Mouse (Mus musculus) adrenal gland, postnatal 0 days (tissue): ENCODE data around the gene Ap1m1. TPM values are rescaled to one million over a fixed set of nuclear protein-coding genes. Genes with fewer than 3 reads are reported as not detected.

Experiments used
- polyA plus RNA-seq: library from polyadenylated mRNA; unstranded; fragments of >200 nt; fragmentation: Nextera tagmentation; extraction: Ambion mirVana; gene quantifications from 2 replicates; pipeline ENCODE4 v1.2.1, GENCODE M21; 2015

Gene Ap1m1
- 77.1 and 78.9 TPM in 2 replicates for polyA plus RNA-seq

DNA sequence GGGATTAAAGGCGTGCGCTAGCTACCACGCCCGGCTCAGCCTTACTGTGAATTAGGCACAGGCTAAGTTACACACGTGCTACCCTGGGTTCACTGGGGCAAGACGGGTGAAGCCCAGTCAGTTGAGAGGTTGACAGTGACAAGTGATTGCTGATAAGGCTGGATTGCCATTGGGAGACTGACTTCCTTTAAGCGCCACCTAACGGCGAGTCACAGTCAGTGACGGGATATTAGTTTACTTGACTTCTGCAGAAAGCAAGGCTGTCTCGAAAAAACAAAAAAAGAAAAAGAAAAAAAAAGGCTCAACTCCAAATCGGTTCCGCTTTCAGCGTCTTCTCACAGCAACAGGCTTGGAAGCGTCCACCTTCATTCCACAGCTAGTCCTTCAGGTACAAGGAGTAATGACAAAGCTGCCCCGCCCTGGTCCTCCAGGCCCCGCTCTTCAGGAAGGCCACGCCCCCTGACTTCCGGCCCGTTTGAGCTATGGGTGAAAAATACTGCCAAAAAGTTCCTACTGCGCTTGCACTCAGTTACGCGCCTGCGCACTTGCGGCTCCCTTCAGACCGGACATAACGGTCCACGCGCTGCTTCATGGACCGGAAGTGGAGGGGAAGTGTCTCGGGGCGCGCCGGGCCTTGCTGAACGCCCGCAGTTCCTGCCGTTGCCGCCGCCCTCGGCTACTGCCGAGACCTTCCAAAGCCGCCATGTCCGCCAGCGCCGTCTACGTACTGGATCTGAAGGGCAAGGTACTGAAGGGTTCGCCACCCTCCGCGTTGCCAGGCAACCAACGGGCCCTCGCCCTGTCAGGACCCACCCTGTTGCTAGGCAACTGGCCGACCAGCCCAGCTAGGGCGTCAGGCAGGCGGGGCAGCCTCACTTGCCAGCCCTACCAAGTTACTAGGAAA is at the start of gene Ap1m1:
Gene Ap1m1, plus strand, starts transcription at position 520 of the 904 bp plus-strand sequence.

DNA sequence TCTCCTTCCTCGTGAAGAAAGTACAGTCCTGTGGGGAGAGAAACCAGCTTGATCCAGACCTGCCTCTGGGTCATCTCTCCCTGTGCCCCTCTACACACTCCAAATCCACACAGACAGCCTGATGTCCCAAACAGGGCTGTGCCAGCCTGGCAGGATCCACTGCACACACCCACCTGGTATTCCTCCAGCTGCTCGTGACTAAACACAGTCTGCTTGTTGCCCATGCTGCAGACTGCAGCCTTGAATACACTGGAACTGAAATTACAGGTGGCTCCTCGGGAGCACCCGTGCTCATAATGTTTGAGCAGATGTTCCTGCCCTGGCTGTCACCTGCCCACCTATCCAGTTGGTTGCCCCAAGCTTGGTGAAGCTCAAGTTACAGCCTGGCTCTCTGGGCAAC is 27.1 kb upstream of the Ap1m1 start, which contains the start of gene Cib3:
Gene Cib3, minus strand, starts transcription at position 87 of the 400 bp plus-strand sequence.

DNA sequence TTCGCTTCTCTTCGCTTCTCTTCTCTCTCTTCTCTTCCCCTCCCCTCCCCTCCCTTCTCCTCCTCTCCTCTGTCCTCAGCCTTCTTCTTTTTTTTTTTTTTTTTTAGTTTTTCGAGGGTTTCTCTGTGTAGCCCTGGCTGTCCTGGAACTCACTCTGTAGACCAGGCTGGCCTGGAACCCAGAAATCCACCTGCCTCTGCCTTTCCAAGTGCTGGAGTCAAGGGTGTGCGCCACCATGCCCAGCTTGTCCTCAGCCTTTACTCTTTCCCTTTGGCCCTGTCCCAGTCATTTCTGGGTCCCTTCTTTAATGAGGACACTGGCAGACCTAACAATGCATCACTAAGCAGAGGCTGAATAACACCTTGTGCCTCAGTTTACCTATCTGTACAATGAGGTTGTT is 26.3 kb upstream of the Ap1m1 start, which contains the start of gene Gm11034:
Gene Gm11034, minus strand, starts transcription at position 101 of the 400 bp plus-strand sequence.

DNA sequence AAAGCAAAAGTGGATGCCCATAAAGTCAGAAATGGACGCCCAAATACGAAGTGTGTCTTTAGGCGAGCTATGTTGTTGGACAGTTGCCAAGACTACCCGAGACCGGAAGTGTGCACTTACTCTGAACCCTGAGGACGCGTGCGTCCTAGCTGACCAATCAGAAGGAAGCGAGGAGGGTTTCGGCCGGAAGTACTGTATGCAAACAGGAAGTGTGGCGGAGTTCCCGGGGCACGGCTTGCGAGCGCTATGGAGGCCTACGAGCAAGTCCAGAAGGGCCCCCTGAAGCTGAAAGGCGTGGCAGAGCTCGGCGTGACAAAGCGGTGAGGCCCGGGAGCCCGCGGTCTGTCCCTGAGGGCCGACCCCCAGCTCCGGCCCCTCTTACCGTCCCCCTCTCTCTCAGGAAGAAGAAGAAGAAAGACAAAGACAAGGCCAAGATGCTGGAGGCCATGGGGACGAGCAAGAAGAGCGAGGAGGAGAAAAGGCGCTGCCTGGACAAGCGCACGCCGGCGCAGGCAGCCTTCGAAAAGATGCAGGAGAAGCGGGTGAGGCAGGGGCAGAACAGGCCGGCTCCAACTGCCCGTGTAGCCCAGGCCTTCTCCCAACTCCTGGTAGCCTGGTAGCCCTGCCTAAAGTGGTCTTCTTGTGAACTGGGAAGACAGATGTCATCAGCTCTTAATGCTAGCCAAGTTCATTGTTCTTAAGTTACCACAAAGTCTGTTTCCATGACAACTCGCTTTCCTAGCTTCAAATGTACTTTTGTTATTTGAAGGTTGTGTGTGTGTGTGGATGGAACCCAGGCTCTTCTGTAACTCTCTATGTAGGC is 20.1 kb upstream of the Ap1m1 start, which contains the start of gene Fam32a:
Gene Fam32a, plus strand, starts transcription at position 190 of the 823 bp plus-strand sequence.

DNA sequence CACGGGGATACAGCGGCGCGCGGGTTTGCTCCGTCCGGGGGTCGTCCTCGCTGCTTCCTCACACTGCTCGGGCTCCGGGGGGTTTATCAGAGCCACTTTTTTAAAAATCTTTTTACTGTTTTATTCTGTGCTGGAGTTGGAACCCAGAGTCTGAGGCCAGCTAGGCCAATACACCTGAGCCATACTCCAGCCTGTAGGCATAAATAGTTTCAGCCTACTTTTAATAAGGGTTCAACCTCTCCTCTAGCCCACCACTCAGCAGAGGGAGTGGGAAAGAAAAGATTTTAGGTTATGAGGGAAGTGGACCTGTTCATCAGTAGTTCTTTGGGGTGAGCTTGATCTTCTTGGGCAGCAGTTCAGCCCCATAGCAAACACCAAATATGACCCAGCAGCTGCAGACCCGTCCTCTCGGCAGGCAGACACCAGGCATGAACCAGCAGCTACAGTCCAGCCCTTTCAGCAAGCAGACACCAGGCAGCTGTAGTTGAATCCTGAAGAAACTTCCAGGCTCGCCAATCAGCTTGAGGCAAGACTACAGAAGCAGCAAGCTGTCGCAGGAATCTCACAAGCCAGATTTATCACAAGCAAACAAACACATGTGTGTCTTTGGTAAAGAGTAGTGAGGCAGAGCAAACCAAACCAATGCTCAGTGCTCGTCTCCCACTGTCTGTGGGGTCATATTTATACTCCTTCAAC is 65.5 kb downstream of the Ap1m1 start, which contains the start of gene Gm10282:
Gene Gm10282, minus strand, starts transcription at position 51 of the 696 bp plus-strand sequence.

Other genes with a start within 250 kb of the Ap1m1 start
- 3.0 and 4.5 TPM in 2 replicates for gene Cyp4f18, start 230.4 kb upstream of the Ap1m1 start, polyA plus RNA-seq
- gene Olfr372, start 198.8 kb upstream of the Ap1m1 start, polyA plus RNA-seq = not detected in 2 replicates
- gene Olfr373, start 156.8 kb upstream of the Ap1m1 start, polyA plus RNA-seq = not detected in 2 replicates
- 0.03 TPM in 1 of 2 replicates, not detected in the other for gene Olfr374, start 133.0 kb upstream of the Ap1m1 start, polyA plus RNA-seq
- 309 and 335 TPM in 2 replicates for gene Tpm4, start 105.0 kb upstream of the Ap1m1 start, polyA plus RNA-seq
- gene Rab8a, start 78.8 kb upstream of the Ap1m1 start, polyA plus RNA-seq = 75.7 and 78.6 TPM in 2 replicates
- gene Hsh2d, start 50.4 kb upstream of the Ap1m1 start, polyA plus RNA-seq = 0.17 and 0.26 TPM in 2 replicates
- 0.17 and 0.25 TPM in 2 replicates for gene Cib3, start 27.2 kb upstream of the Ap1m1 start, polyA plus RNA-seq
- not detected in 2 replicates for gene Gm11034, start 26.4 kb upstream of the Ap1m1 start, polyA plus RNA-seq
- 81.4 and 84.4 TPM in 2 replicates for gene Fam32a, start 20.3 kb upstream of the Ap1m1 start, polyA plus RNA-seq
- gene Gm10282, start 65.2 kb downstream of the Ap1m1 start, polyA plus RNA-seq = 11.5 and 11.9 TPM in 2 replicates
- 23.2 and 28.6 TPM in 2 replicates for gene Klf2, start 79.0 kb downstream of the Ap1m1 start, polyA plus RNA-seq
- gene Eps15l1, start 181.4 kb downstream of the Ap1m1 start, polyA plus RNA-seq = 18.9 and 24.4 TPM in 2 replicates
- 3.6 and 5.1 TPM in 2 replicates for gene Calr3, start 203.9 kb downstream of the Ap1m1 start, polyA plus RNA-seq
- gene 1700030K09Rik, start 203.9 kb downstream of the Ap1m1 start, polyA plus RNA-seq = 8.9 and 9.4 TPM in 2 replicates
- gene Cherp, start 235.2 kb downstream of the Ap1m1 start, polyA plus RNA-seq = 29.3 and 30.1 TPM in 2 replicates